Mouse (Mus musculus) colon, adult 2 months (tissue): Measurements from ENCODE around the gene Olfr631. TPM values are rescaled to one million over a fixed set of nuclear protein-coding genes. Genes with fewer than 3 reads are reported as not detected.

Experiments used
- polyA plus RNA-seq: library from polyadenylated mRNA; depleted of rRNA; stranded (reverse); fragments of >200 nt; gene quantifications from 2 replicates; pipeline ENCODE4 v1.2.3, GENCODE M21; 2012; rRNA removed

The Olfr631 gene
- 0.12 TPM in 1 of 2 replicates, not detected in the other for polyA plus RNA-seq

GRCm38 (mm10) chr7:103928525-103928924 is at the start of gene Olfr631:
TSS of gene Olfr631 (plus strand) at chr7:103928825.

GRCm38 (mm10) chr7:103886152-103886551 is 42.5 kb upstream of the Olfr631 start, which contains the start of gene Olfr66:
TSS of gene Olfr66 (minus strand) at chr7:103886252.

GRCm38 (mm10) chr7:103894385-103894784 is 34.2 kb upstream of the Olfr631 start, which contains the start of gene Olfr64:
TSS of gene Olfr64 (minus strand) at chr7:103894485.

GRCm38 (mm10) chr7:103903187-103903586 is 25.4 kb upstream of the Olfr631 start, which contains the start of gene Olfr65:
TSS of gene Olfr65 (plus strand) at chr7:103903487.

GRCm38 (mm10) chr7:103934264-103934663 is 5.6 kb downstream of the Olfr631 start, which contains the start of gene Olfr632:
TSS of gene Olfr632 (plus strand) at chr7:103934347.

GRCm38 (mm10) chr7:103944137-103944536 is 15.5 kb downstream of the Olfr631 start, which contains the start of gene Olfr633:
TSS of gene Olfr633 (plus strand) at chr7:103944437.

GRCm38 (mm10) chr7:103970852-103971251 is 42.2 kb downstream of the Olfr631 start, which contains the start of gene Olfr635:
TSS of gene Olfr635 (plus strand) at chr7:103971152.

Other genes with a start within 250 kb of the Olfr631 start
- not detected in 2 replicates for gene Olfr625-ps1, start 246.1 kb upstream of the Olfr631 start, polyA plus RNA-seq
- gene Olfr243, start 214.2 kb upstream of the Olfr631 start, polyA plus RNA-seq = not detected in 2 replicates
- gene Olfr628, start 198.5 kb upstream of the Olfr631 start, polyA plus RNA-seq = not detected in 2 replicates
- gene Olfr629, start 183.9 kb upstream of the Olfr631 start, polyA plus RNA-seq = not detected in 2 replicates
- not detected in 2 replicates for gene Olfr630, start 171.5 kb upstream of the Olfr631 start, polyA plus RNA-seq
- gene Olfr69, start 157.2 kb upstream of the Olfr631 start, polyA plus RNA-seq = not detected in 2 replicates
- not detected in 2 replicates for gene Olfr68, start 149.1 kb upstream of the Olfr631 start, polyA plus RNA-seq
- not detected in 2 replicates for gene Olfr67, start 137.0 kb upstream of the Olfr631 start, polyA plus RNA-seq
- 19.7 and 97.2 TPM in 2 replicates for gene Hbb-bt, start 114.8 kb upstream of the Olfr631 start, polyA plus RNA-seq
- 178 and 1,004 TPM in 2 replicates for gene Hbb-bs, start 100.7 kb upstream of the Olfr631 start, polyA plus RNA-seq
- gene Hbb-bh2, start 88.3 kb upstream of the Olfr631 start, polyA plus RNA-seq = not detected in 2 replicates
- not detected in 2 replicates for gene Hbb-bh1, start 85.7 kb upstream of the Olfr631 start, polyA plus RNA-seq
- not detected in 2 replicates for gene Hbb-y, start 75.6 kb upstream of the Olfr631 start, polyA plus RNA-seq
- not detected in 2 replicates for gene Olfr66, start 42.6 kb upstream of the Olfr631 start, polyA plus RNA-seq
- not detected in 2 replicates for gene Olfr64, start 34.3 kb upstream of the Olfr631 start, polyA plus RNA-seq
- not detected in 2 replicates for gene Olfr65, start 25.3 kb upstream of the Olfr631 start, polyA plus RNA-seq
- gene Olfr632, start 5.5 kb downstream of the Olfr631 start, polyA plus RNA-seq = not detected in 2 replicates
- not detected in 2 replicates for gene Olfr633, start 15.6 kb downstream of the Olfr631 start, polyA plus RNA-seq
- gene Olfr635, start 42.3 kb downstream of the Olfr631 start, polyA plus RNA-seq = not detected in 2 replicates
- not detected in 2 replicates for gene Olfr638, start 69.9 kb downstream of the Olfr631 start, polyA plus RNA-seq
- gene Olfr639, start 88.5 kb downstream of the Olfr631 start, polyA plus RNA-seq = not detected in 2 replicates
- gene Olfr640, start 96.7 kb downstream of the Olfr631 start, polyA plus RNA-seq = not detected in 2 replicates
- gene Olfr641, start 106.6 kb downstream of the Olfr631 start, polyA plus RNA-seq = not detected in 2 replicates
- gene Olfr642, start 123.8 kb downstream of the Olfr631 start, polyA plus RNA-seq = not detected in 2 replicates
- not detected in 2 replicates for gene 4930516K23Rik, start 132.6 kb downstream of the Olfr631 start, polyA plus RNA-seq
- gene Olfr644, start 143.0 kb downstream of the Olfr631 start, polyA plus RNA-seq = not detected in 2 replicates
- not detected in 2 replicates for gene Olfr645, start 156.6 kb downstream of the Olfr631 start, polyA plus RNA-seq
- not detected in 2 replicates for gene Olfr646, start 176.0 kb downstream of the Olfr631 start, polyA plus RNA-seq
- gene Ubqln5, start 201.0 kb downstream of the Olfr631 start, polyA plus RNA-seq = not detected in 2 replicates
- gene Olfr643, start 208.6 kb downstream of the Olfr631 start, polyA plus RNA-seq = not detected in 2 replicates
- gene Ubqln3, start 214.5 kb downstream of the Olfr631 start, polyA plus RNA-seq = not detected in 2 replicates
- gene Ubqlnl, start 221.7 kb downstream of the Olfr631 start, polyA plus RNA-seq = not detected in 2 replicates
- not detected in 2 replicates for gene Olfm5, start 236.0 kb downstream of the Olfr631 start, polyA plus RNA-seq